Mouse (Mus musculus): ENCODE data around the gene Slc35a2. TPM values are rescaled to one million over a fixed set of nuclear protein-coding genes. Genes with fewer than 3 reads are reported as not detected.

The Slc35a2 gene
- polyA plus RNA-seq (2012; rRNA removed) (13.1 and 13.6 TPM in 2 replicates), polyA plus RNA-seq (2014; fragmentation: Nextera tagmentation; extraction: Ambion mirVana) (6.6 and 6.7 TPM in 2 replicates)

- Histone ChIP-seq H3K27ac (no peak within 1 kb of the TSS), H3K4me1 (replicated peaks; ENCODE audit: control insufficient read depth in 2 of 2, insufficient read depth in 2 of 2, low read length in 1 of 2) (peaks cover 0 to 8% of the 10 kb centered on the region in 2 experiments; a peak in 3 of 4 replicates), H3K9me3 (ENCODE audit: control insufficient read depth, low read length) (no peaks in the 10 kb centered on the region), H3K4me3 (ENCODE audit: insufficient read depth in 1 of 2, low read depth in 2 of 2, low read length in 2 of 2) (peak within 1 kb of the TSS; percentile 56 to 98), H3K36me3 (replicated peaks; ENCODE audit: control insufficient read depth, insufficient read depth, low read depth) (no peaks in the 10 kb centered on the region), H3K9ac (replicated peaks) (peak within 1 kb of the TSS; percentile 57), H3K27me3 (ENCODE audit: control insufficient read depth, insufficient read depth, low read length) (no peaks in the 10 kb centered on the region), H3K4me2 (ENCODE audit: low read depth) (peak within 1 kb of the TSS; percentile 73)
- WGBS (ENCODE audit: insufficient replicate concordance) = 6% methylated on average over 49 of the region's 49 CpGs
- peak; percentile 93 for ATAC-seq (ENCODE audit: insufficient read depth)
- TF ChIP-seq EP300 (IDR thresholded peaks at IDR 0.05; ENCODE audit: low read depth) = no peak
- peak; percentile 44; the same call in 1 of the 2 replicates for TF ChIP-seq CTCF (IDR thresholded peaks at IDR 0.05; ENCODE audit: low read depth)
- peak; percentile 74 to 76 (median 75) for DNase-seq (ENCODE audit: low read depth in 3 of 3, low spot score in 3 of 3)
Measured at GRCm38 (mm10) chrX:7883841-7884567, at the start of gene Slc35a2. Gene Slc35a2, plus strand, starts transcription at chrX:7884028.

GRCm38 (mm10) chrX:7837146-7837545 lies 46.7 kb upstream of the Slc35a2 start:
- H3K9ac ChIP-seq (replicated peaks) = peak overlapping the region; percentile 49
- ATAC-seq (ENCODE audit: insufficient read depth) = peak; percentile 54
- H3K9me3 ChIP-seq (ENCODE audit: control insufficient read depth, low read length) = no peaks in the 10 kb centered on the region
- peaks cover 33 to 53% of the 10 kb centered on the region in 2 experiments for H3K4me1 ChIP-seq (replicated peaks; ENCODE audit: control insufficient read depth in 2 of 2, insufficient read depth in 2 of 2, low read length in 1 of 2)
- peak overlapping the region; percentile 53 for H3K4me2 ChIP-seq (ENCODE audit: low read depth)
- H3K27ac ChIP-seq = peak overlapping the region; percentile 94
- H3K27me3 ChIP-seq (ENCODE audit: control insufficient read depth, insufficient read depth, low read length) = no peaks in the 10 kb centered on the region
- WGBS (ENCODE audit: insufficient replicate concordance) = 33% methylated on average over 1 of the region's 1 CpGs
- no peaks in the 10 kb centered on the region for H3K36me3 ChIP-seq (replicated peaks; ENCODE audit: control insufficient read depth, insufficient read depth, low read depth)
- TF ChIP-seq CTCF (IDR thresholded peaks at IDR 0.05; ENCODE audit: low read depth) (no peak), EP300 (IDR thresholded peaks at IDR 0.05; ENCODE audit: low read depth) (peak; percentile 76)
- H3K4me3 ChIP-seq (ENCODE audit: insufficient read depth in 1 of 2, low read depth in 2 of 2, low read length in 2 of 2) = no peak overlapping the region; a peak in 1 of 4 replicates
- DNase-seq (ENCODE audit: low read depth in 3 of 3, low spot score in 3 of 3) = peak; percentile 58 to 65 (median 58)

DNA sequence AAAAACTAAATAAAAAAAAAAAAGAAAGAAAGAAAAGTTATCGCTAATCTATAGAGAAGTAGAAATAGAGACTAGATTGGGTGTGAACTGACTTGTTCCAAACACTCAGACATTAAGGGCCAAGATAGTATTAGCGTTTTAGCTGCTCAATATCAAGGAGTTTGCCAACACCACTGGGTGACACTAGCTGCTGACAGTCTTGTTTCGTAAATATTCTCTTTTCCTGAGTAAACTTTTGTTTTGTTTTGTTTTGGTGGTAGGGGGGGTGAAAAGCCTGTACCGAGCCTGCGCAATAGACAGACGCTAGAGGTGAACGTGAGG lies 43.0 kb upstream of the Slc35a2 start:
- peak overlapping the region; percentile 54 for H3K9ac ChIP-seq (replicated peaks)
- H3K4me1 ChIP-seq (replicated peaks; ENCODE audit: control insufficient read depth in 2 of 2, insufficient read depth in 2 of 2, low read length in 1 of 2) = peaks cover 29 to 43% of the 10 kb centered on the region in 2 experiments
- peaks cover 3% of the 10 kb centered on the region; the same call in 1 of the 2 replicates for H3K36me3 ChIP-seq (replicated peaks; ENCODE audit: control insufficient read depth, insufficient read depth, low read depth)
- peak overlapping the region; percentile 73 for H3K4me2 ChIP-seq (ENCODE audit: low read depth)
- H3K9me3 ChIP-seq (ENCODE audit: control insufficient read depth, low read length) = no peaks in the 10 kb centered on the region
- DNase-seq (ENCODE audit: low read depth in 3 of 3, low spot score in 3 of 3) = no peak
- peak overlapping the region; percentile 84 for H3K27ac ChIP-seq
- 5% methylated on average over 7 of the region's 7 CpGs for WGBS (ENCODE audit: insufficient replicate concordance)
- peak overlapping the region; percentile 80 to 88 for H3K4me3 ChIP-seq (ENCODE audit: insufficient read depth in 1 of 2, low read depth in 2 of 2, low read length in 2 of 2)
- no peaks in the 10 kb centered on the region for H3K27me3 ChIP-seq (ENCODE audit: control insufficient read depth, insufficient read depth, low read length)
- ATAC-seq (ENCODE audit: insufficient read depth) = no peak
- no peak for TF ChIP-seq CTCF (IDR thresholded peaks at IDR 0.05; ENCODE audit: low read depth)
- TF ChIP-seq EP300 (IDR thresholded peaks at IDR 0.05; ENCODE audit: low read depth) = no peak

DNA sequence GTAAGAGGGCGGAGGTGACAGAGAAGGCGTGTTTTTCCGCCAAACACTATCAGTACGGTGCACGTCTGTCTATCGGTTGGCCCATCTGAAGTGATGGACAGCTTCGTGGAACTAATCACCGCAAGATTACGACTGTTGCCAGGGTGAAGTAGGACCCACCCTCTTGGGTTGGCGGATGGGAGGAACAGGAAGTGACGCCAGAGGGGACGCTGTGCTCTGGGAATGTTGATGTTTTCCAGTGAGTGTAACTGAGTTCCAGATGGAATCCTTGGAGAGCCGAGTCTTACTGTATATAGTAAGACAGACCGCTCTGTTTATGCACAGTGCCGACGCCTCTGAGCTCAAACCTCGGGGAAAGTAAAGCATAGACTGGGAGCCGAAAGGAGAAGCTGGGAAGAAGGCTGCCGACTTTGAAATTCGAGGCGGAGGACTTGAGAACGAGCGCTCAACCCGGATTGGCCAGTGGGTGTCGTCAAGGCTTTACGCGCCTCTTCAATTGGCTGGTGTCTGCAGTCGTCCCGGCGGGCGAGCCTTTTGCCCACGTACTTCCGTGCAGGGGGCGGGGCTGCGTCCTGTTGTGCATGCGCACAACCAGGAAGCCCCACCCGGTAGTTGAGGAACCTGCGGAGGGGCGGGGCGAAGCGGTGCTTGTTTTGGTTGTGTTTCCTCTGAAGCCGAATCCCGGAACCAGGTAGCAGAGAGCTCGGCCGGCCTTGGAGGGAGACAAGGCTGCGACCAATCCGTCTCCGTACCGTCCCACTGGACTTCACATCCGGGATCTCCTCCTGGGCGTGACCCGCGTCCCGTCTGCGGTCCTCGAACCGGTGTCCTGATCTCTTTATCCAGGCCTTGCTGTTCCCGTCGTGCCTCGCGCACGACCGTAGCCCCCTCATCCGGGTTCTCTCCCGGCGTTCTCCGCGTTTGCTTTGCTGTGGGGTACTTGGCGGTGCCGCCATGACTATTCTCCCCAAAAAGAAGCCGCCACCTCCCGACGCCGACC lies 42.4 kb upstream of the Slc35a2 start, which contains the start of gene Otud5:
Gene Otud5, plus strand, starts transcription at position 202 of the 1,000 bp plus-strand sequence.
- TF ChIP-seq EP300 (IDR thresholded peaks at IDR 0.05; ENCODE audit: low read depth) (peak; percentile 71), CTCF (IDR thresholded peaks at IDR 0.05; ENCODE audit: low read depth) (no peak)
- Histone ChIP-seq H3K27ac (peak within 1 kb of the TSS; percentile 95), H3K4me2 (ENCODE audit: low read depth) (peak within 1 kb of the TSS; percentile 74), H3K4me3 (ENCODE audit: insufficient read depth in 1 of 2, low read depth in 2 of 2, low read length in 2 of 2) (peak within 1 kb of the TSS; percentile 80 to 88), H3K27me3 (ENCODE audit: control insufficient read depth, insufficient read depth, low read length) (no peaks in the 10 kb centered on the region), H3K9me3 (ENCODE audit: control insufficient read depth, low read length) (no peaks in the 10 kb centered on the region), H3K4me1 (replicated peaks; ENCODE audit: control insufficient read depth in 2 of 2, insufficient read depth in 2 of 2, low read length in 1 of 2) (peaks cover 22 to 37% of the 10 kb centered on the region in 2 experiments), H3K36me3 (replicated peaks; ENCODE audit: control insufficient read depth, insufficient read depth, low read depth) (peaks cover 3% of the 10 kb centered on the region; the same call in 1 of the 2 replicates), H3K9ac (replicated peaks) (peak within 1 kb of the TSS; percentile 89)
- ATAC-seq (ENCODE audit: insufficient read depth) (peak; percentile 89), DNase-seq (ENCODE audit: low read depth in 3 of 3, low spot score in 3 of 3) (peak; percentile 92 to 94 (median 94))
- WGBS (ENCODE audit: insufficient replicate concordance) = 10% methylated on average over 74 of the region's 74 CpGs

All from liver, embryonic 14.5 days (tissue).